Mouse (Mus musculus): ENCODE data around the gene Tmem274.

DNA sequence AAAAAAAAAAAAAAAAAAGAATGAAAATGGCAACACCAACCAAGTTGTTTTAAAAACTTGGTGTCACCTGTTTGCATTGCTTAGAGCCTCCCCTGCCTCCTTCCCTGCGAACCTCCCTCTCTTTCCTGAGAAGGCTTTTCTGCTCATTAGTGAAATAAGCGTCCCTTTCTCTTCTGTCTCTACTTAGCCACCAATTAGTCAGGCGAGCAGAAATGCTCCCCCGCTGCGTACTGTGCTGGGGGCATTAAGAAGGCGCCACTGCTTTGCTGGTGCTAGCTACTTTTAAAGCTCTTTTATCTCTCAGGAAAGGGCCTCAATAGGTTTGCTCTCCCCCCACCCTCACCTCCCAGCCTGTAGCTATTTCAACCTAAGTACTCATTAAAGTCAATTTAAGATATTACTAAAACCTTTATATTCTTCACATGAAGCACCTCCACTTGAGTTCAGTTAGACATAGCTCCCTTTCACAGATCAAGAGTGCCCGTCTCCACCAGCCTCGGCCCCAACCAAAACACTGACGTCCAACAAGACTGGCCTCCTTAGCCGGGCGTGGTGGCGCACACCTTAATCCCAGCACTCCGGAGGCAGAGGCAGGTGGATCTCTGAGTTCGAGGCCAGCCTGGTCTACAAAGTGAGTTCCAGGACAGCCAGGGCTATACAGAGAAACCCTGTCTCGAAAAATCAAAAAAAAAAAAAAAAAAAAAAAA is 28.2 kb downstream of the Tmem274 start:
- TF ChIP-seq POLR2A (IDR thresholded peaks at IDR 0.05; ENCODE audit: extremely low read depth, insufficient read depth, low read length) = no peak
- TF ChIP-seq CTCF (IDR thresholded peaks at IDR 0.05; ENCODE audit: extremely low read depth, insufficient read depth, low read length) = no peak

Data from cortical plate, adult 2 months (tissue).